Mouse (Mus musculus) lung, embryonic 16.5 days (tissue): ENCODE data around the gene Zgrf1. TPM values are rescaled to one million over a fixed set of nuclear protein-coding genes. Genes with fewer than 3 reads are reported as not detected.

Experiments used
- ATAC-seq: fragments of 200-750 bp; cut with Nextera tagmentation; 2 replicates; pipeline ENCODE4 v1.8.0; 2017; ENCODE audit warnings: low read depth, mild to moderate bottlenecking, moderate library complexity
- H3K27ac ChIP-seq: fragments of 300-500 bp; sonication (generic); 2 replicates; pipeline ENCODE4 v1.5.1; 2014; ENCODE audit warnings: mild to moderate bottlenecking, control low read depth, low read length
- H3K27me3 ChIP-seq: fragments of 300-500 bp; sonication (generic); 2 replicates; pipeline ENCODE4 v1.6.1; 2014; ENCODE audit warnings: low read depth, low read length, mixed read lengths; ENCODE audit not compliant: control insufficient read depth, insufficient read depth
- H3K36me3 ChIP-seq: fragments of 300-500 bp; sonication (generic); 2 replicates; pipeline ENCODE4 v1.6.1; 2014; ENCODE audit warnings: low read length; ENCODE audit not compliant: control insufficient read depth, insufficient read depth
- H3K4me1 ChIP-seq: fragments of 300-500 bp; sonication (generic); replicated peaks from 2 replicates; pipeline ENCODE4 v1.6.1; 2014; ENCODE audit warnings: low read length, mixed read lengths; ENCODE audit not compliant: control insufficient read depth, insufficient read depth
- H3K4me2 ChIP-seq: fragments of 300-500 bp; sonication (generic); 2 replicates; pipeline ENCODE4 v1.6.1; 2014; ENCODE audit warnings: low read depth, low read length, control low read depth
- H3K4me3 ChIP-seq: fragments of 300-500 bp; sonication (generic); 2 replicates; pipeline ENCODE4 v1.5.1; 2014; ENCODE audit warnings: mild to moderate bottlenecking, low read length, control low read depth
- H3K9ac ChIP-seq: fragments of 300-500 bp; sonication (generic); 2 replicates; pipeline ENCODE4 v1.6.1; 2014; ENCODE audit warnings: low read length, control low read depth
- H3K9me3 ChIP-seq: fragments of 300-500 bp; sonication (generic); 2 replicates; pipeline ENCODE4 v1.6.1; 2016; ENCODE audit warnings: low read length; ENCODE audit not compliant: control insufficient read depth
- WGBS: fragments of 180-500 bp; shearing (Covaris S2); extraction: QIAGEN DNeasy Blood & Tissue Kit; methylation state at CpG from one replicate; pipeline ENCODE4 v1.1.7; 2014; 5-methylcytosine and 5-hydroxymethylcytosine counted together
- polyA plus RNA-seq: library from polyadenylated mRNA; unstranded; fragments of >200 nt; fragmentation: Nextera tagmentation; extraction: Ambion mirVana; gene quantifications from 2 replicates; pipeline ENCODE4 v1.2.1, GENCODE M21; 2015

The Zgrf1 gene
- polyA plus RNA-seq, 1 experiment from 2014 or later, result 8.3 TPM

- no peaks in the 10 kb centered on the region for H3K27me3 ChIP-seq
- no peak overlapping the region for H3K4me2 ChIP-seq
- no peaks in the 10 kb centered on the region for H3K36me3 ChIP-seq
- no peak overlapping the region for H3K4me3 ChIP-seq
- no peak overlapping the region for H3K9ac ChIP-seq
- WGBS, result 56% methylated on average over 8 of the region's 8 CpGs
- no peaks in the 10 kb centered on the region for H3K9me3 ChIP-seq
- no peak for ATAC-seq
- 0 out of 2 replicates have a peak, but pooled peaks cover 3% of the 10 kb centered on the region for H3K4me1 ChIP-seq
- H3K27ac ChIP-seq, result no peak overlapping the region; the same call in 1 of the 2 replicates
Measured at GRCm38 (mm10) chr3:127525188-127525819, 28.0 kb upstream of the Zgrf1 start.

- Histone ChIP-seq H3K27ac (no peak overlapping the region), H3K9me3 (no peaks in the 10 kb centered on the region), H3K27me3 (no peaks in the 10 kb centered on the region), H3K9ac (no peak overlapping the region), H3K4me2 (no peak overlapping the region), H3K4me1 (no peaks in the 10 kb centered on the region), H3K36me3 (no peaks in the 10 kb centered on the region), H3K4me3 (no peak overlapping the region)
- no peak for ATAC-seq
- WGBS, result 68% methylated on average over 5 of the region's 5 CpGs
Measured at GRCm38 (mm10) chr3:127527465-127528034, 25.7 kb upstream of the Zgrf1 start.

- peak; percentile 59 for ATAC-seq
- WGBS, result 46% methylated on average over 3 of the region's 3 CpGs
Measured at GRCm38 (mm10) chr3:127529210-127529609, 24.1 kb upstream of the Zgrf1 start.

GRCm38 (mm10) chr3:127529824-127530223 lies 23.5 kb upstream of the Zgrf1 start:
- Histone ChIP-seq H3K36me3 (no peaks in the 10 kb centered on the region), H3K4me2 (no peak overlapping the region), H3K9ac (no peak overlapping the region), H3K27me3 (no peaks in the 10 kb centered on the region), H3K4me3 (no peak overlapping the region), H3K9me3 (no peaks in the 10 kb centered on the region), H3K4me1 (no peaks in the 10 kb centered on the region), H3K27ac (no peak overlapping the region)
- no peak for ATAC-seq
- WGBS, result 72% methylated on average over 4 of the region's 4 CpGs

More at GRCm38 (mm10) chr3:127529210-127529609, 24.1 kb upstream of the Zgrf1 start:
- H3K9ac ChIP-seq, result no peak overlapping the region
- no peaks in the 10 kb centered on the region for H3K27me3 ChIP-seq
- no peak overlapping the region for H3K4me3 ChIP-seq
- H3K4me2 ChIP-seq, result no peak overlapping the region
- no peaks in the 10 kb centered on the region for H3K36me3 ChIP-seq
- no peak overlapping the region for H3K27ac ChIP-seq
- H3K9me3 ChIP-seq, result no peaks in the 10 kb centered on the region
- H3K4me1 ChIP-seq, result no peaks in the 10 kb centered on the region

GRCm38 (mm10) chr3:127530293-127530692 lies 23.0 kb upstream of the Zgrf1 start:
- Histone ChIP-seq H3K36me3 (no peaks in the 10 kb centered on the region), H3K4me2 (no peak overlapping the region), H3K4me3 (no peak overlapping the region), H3K9me3 (no peaks in the 10 kb centered on the region), H3K27ac (no peak overlapping the region), H3K9ac (no peak overlapping the region), H3K27me3 (no peaks in the 10 kb centered on the region), H3K4me1 (no peaks in the 10 kb centered on the region)
- ATAC-seq, result no peak
- 13% methylated on average over 4 of the region's 4 CpGs for WGBS

GRCm38 (mm10) chr3:127539193-127539592 lies 14.1 kb upstream of the Zgrf1 start:
- ATAC-seq, result no peak
- Histone ChIP-seq H3K4me3 (no peak overlapping the region), H3K27ac (no peak overlapping the region), H3K4me1 (no peaks in the 10 kb centered on the region), H3K36me3 (peaks cover 8% of the 10 kb centered on the region; the same call in 1 of the 2 replicates), H3K4me2 (no peak overlapping the region), H3K9ac (no peak overlapping the region), H3K27me3 (no peaks in the 10 kb centered on the region), H3K9me3 (no peaks in the 10 kb centered on the region)
- 60% methylated on average over 6 of the region's 6 CpGs for WGBS

- no peak overlapping the region for H3K9ac ChIP-seq
- peaks cover 19% of the 10 kb centered on the region for H3K36me3 ChIP-seq
- WGBS, result 80% methylated on average over 4 of the region's 4 CpGs
- no peak for ATAC-seq
- no peaks in the 10 kb centered on the region for H3K4me1 ChIP-seq
- no peaks in the 10 kb centered on the region for H3K9me3 ChIP-seq
- no peak overlapping the region for H3K4me3 ChIP-seq
- H3K27me3 ChIP-seq, result no peaks in the 10 kb centered on the region
- H3K4me2 ChIP-seq, result no peak overlapping the region
- H3K27ac ChIP-seq, result no peak overlapping the region
Measured at GRCm38 (mm10) chr3:127543976-127544375, 9.3 kb upstream of the Zgrf1 start.

GRCm38 (mm10) chr3:127544610-127545121 lies 8.6 kb upstream of the Zgrf1 start:
- ATAC-seq, result no peak
- no peak overlapping the region for H3K9ac ChIP-seq
- no peaks in the 10 kb centered on the region for H3K9me3 ChIP-seq
- no peak overlapping the region for H3K27ac ChIP-seq
- no peak overlapping the region for H3K4me2 ChIP-seq
- no peak overlapping the region for H3K4me3 ChIP-seq
- no peaks in the 10 kb centered on the region for H3K4me1 ChIP-seq
- peaks cover 19% of the 10 kb centered on the region for H3K36me3 ChIP-seq
- H3K27me3 ChIP-seq, result no peaks in the 10 kb centered on the region
- WGBS, result 44% methylated on average over 5 of the region's 5 CpGs

GRCm38 (mm10) chr3:127547882-127548281 lies 5.4 kb upstream of the Zgrf1 start:
- 38% methylated on average over 5 of the region's 5 CpGs for WGBS
- no peak overlapping the region for H3K27ac ChIP-seq

More at GRCm38 (mm10) chr3:127547882-127548281, 5.4 kb upstream of the Zgrf1 start:
- H3K9ac ChIP-seq, result no peak overlapping the region
- no peak overlapping the region for H3K4me2 ChIP-seq
- no peaks in the 10 kb centered on the region for H3K27me3 ChIP-seq
- H3K4me3 ChIP-seq, result no peak overlapping the region
- H3K9me3 ChIP-seq, result no peaks in the 10 kb centered on the region
- H3K36me3 ChIP-seq, result peaks cover 19% of the 10 kb centered on the region
- H3K4me1 ChIP-seq, result 0 out of 2 replicates have a peak, but pooled peaks cover 3% of the 10 kb centered on the region
- ATAC-seq, result no peak
